Mouse (Mus musculus): Measurements from ENCODE around the gene Fam180a.

Gene Fam180a

GRCm38 (mm10) chr6:35309406-35309805 is 16.5 kb downstream of the Fam180a start:
- DNase-seq (ENCODE audit: low read depth, low spot score), result no peak

- DNase-seq (ENCODE audit: low read depth, low spot score), result peak; percentile 68
Observed at GRCm38 (mm10) chr6:35308037-35308436, 17.9 kb downstream of the Fam180a start, which contains the start of gene Slc13a4. Slc13a4 (minus strand) TSS chr6:35308131.

- no peak for DNase-seq (ENCODE audit: low read depth, low spot score)
Observed at GRCm38 (mm10) chr6:35307136-35307535, 18.8 kb downstream of the Fam180a start.

GRCm38 (mm10) chr6:35303355-35303900 is 22.5 kb downstream of the Fam180a start:
- no peak for DNase-seq (ENCODE audit: low read depth, low spot score)

GRCm38 (mm10) chr6:35302581-35302980 is 23.4 kb downstream of the Fam180a start:
- DNase-seq (ENCODE audit: low read depth, low spot score), result no peak

- no peak for DNase-seq (ENCODE audit: low read depth, low spot score)
Observed at GRCm38 (mm10) chr6:35298323-35298722, 27.6 kb downstream of the Fam180a start.

- no peak for DNase-seq (ENCODE audit: low read depth, low spot score)
Observed at GRCm38 (mm10) chr6:35297516-35298227, 28.3 kb downstream of the Fam180a start.

GRCm38 (mm10) chr6:35297001-35297400 is 28.9 kb downstream of the Fam180a start:
- DNase-seq (ENCODE audit: low read depth, low spot score), result no peak

GRCm38 (mm10) chr6:35294964-35295363 is 31.0 kb downstream of the Fam180a start:
- DNase-seq (ENCODE audit: low read depth, low spot score), result no peak

- DNase-seq (ENCODE audit: low read depth, low spot score), result peak; percentile 37
Observed at GRCm38 (mm10) chr6:35289676-35290075, 36.3 kb downstream of the Fam180a start.

- DNase-seq (ENCODE audit: low read depth, low spot score), result peak; percentile 68
Observed at GRCm38 (mm10) chr6:35288920-35289319, 37.0 kb downstream of the Fam180a start.

- peak; percentile 28 for DNase-seq (ENCODE audit: low read depth, low spot score)
Observed at GRCm38 (mm10) chr6:35288114-35288761, 37.7 kb downstream of the Fam180a start.

- no peak for DNase-seq (ENCODE audit: low read depth, low spot score)
Observed at GRCm38 (mm10) chr6:35279306-35279705, 46.6 kb downstream of the Fam180a start.

- no peak for DNase-seq (ENCODE audit: low read depth, low spot score)
Observed at GRCm38 (mm10) chr6:35277903-35278587, 47.9 kb downstream of the Fam180a start.

- no peak for DNase-seq (ENCODE audit: low read depth, low spot score)
Observed at GRCm38 (mm10) chr6:35273391-35274082, 52.4 kb downstream of the Fam180a start.

- DNase-seq (ENCODE audit: low read depth, low spot score), result peak; percentile 40
Observed at GRCm38 (mm10) chr6:35271868-35272765, 53.8 kb downstream of the Fam180a start.

GRCm38 (mm10) chr6:35271094-35271855 is 54.7 kb downstream of the Fam180a start:
- DNase-seq (ENCODE audit: low read depth, low spot score), result no peak

- DNase-seq (ENCODE audit: low read depth, low spot score), result peak; percentile 81
Observed at GRCm38 (mm10) chr6:35269643-35270042, 56.3 kb downstream of the Fam180a start.

- no peak for DNase-seq (ENCODE audit: low read depth, low spot score)
Observed at GRCm38 (mm10) chr6:35268711-35269110, 57.2 kb downstream of the Fam180a start.

Data from R1 (cell line).